Mouse (Mus musculus): ENCODE data around the gene Haus7. TPM values are rescaled to one million over a fixed set of nuclear protein-coding genes. Genes with fewer than 3 reads are reported as not detected.
"Not testable (repeated sequence)": the region's sequence is repeated elsewhere in the genome, so short reads cannot be mapped to it uniquely, and the experiment has no call there.

Haus7 gene
- total RNA-seq, 2 experiments from 2014 or later: 27.4 to 27.7 TPM

DNA sequence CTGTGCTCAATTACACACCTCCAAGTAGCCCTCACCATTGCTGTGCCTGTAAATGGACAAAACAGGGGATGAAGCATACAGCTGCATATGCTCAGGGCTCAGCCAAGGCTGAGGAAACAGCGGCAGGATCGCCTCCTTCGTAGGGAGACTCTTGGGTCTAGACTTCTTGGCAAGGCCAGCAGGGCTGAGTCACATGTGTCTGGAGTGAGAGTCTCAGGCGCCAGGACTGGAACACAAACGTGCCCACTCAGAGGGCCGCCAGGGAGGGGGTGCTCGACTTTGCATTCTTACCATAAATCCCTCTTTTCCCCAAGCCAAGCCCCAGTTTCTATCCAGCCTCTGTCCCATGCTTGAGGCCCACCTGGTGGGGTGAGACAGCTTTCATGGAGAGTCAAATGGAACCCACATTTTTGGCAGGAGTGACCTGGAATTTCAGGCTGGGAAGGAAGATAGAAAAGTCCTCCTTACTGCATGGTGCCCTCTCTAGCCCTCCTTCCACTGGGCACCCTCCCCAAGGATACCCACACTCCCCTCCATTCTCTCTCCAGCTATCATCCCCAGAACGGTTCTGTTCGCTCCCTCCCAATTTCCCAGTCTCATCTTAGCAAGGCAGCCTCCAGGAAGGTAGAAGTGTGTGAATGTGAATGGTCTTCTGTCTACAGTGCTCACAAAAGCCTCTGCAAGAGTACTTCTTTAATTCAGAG is 6.8 kb upstream of the Haus7 start:
- DNase-seq: peak; percentile 63

DNA sequence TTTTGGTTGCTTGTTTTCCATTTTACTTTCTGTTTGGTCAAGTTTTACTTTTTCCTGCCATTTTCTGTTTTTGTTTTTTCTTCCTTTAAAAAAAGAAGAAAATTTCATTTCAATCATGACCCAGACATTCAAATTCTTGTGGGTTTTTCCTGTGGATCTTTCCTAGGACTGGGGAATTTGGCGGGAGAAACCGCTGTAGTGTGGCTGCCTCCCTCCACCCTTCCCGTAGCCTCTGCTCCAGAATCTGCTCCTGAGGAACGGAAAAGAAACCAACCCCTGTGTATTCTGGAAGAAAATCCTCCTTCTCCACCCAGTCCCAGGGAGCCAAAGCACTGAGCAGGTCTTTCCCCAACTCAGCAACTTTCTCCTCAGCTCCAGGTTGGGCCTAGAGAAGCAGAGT is 1.9 kb upstream of the Haus7 start:
- no peak for DNase-seq

DNA sequence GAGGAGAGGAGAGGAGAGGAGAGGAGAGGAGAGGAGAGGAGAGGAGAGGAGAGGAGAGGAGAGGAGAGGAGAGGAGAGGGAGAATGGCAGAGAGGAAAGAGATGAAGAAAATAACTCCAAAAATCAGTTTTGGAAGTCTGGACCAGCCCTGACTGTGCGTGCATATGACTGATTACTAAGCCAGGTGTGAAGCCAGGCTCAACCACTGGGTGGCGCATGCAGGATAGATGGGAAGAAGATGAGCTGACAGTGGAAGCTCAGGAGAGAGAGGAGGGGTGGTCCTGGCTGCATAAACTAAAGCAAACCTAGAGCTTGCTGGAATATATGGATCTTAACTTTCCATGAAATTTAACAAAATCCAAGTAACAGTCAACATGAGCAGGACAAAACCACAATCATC is 6.9 kb downstream of the Haus7 start:
- DNase-seq: peak; percentile 78

DNA sequence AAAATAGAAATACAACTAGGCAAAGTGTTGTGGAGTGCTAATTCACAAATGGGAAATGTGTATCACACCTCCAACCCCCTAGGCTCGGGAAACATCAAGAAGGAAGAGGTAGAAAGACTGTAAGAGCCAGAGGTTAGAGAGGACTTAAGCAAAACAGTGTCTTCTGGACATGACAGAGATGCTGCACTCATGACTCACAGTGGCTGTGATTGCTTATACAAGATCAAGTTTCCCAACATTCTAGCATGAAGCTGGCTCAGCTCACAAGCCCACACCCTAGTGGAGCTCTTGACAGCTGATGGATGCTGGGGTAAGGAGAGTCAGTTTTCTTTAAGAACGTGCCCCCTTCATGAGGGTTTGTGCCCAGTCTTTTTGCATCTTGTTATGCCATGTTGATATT is 17.4 kb downstream of the Haus7 start:
- DNase-seq: no peak

DNA sequence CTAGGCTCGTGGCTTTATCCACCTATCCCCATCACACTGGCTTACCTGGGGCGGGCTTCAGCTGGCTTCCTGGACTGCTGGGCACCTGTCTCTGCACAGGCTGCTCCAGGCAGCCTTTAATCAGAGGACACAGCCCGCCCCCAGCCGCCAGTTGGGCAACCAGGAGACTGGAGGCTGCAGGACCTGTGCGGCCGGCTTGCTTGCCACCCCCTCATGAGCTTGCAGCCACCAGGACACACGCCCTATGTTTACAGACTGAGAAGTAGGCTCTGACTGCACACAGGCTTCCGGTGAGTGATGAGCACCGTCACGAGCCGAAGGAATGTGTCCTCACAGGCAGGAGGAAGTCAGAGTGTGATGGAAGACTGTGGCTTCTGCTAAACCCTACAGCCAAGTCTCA is 23.6 kb downstream of the Haus7 start, which contains the start of gene Trex2:
Gene Trex2 (minus strand): TSS at position 93 of the 400 bp plus-strand sequence.
- DNase-seq: no peak

DNA sequence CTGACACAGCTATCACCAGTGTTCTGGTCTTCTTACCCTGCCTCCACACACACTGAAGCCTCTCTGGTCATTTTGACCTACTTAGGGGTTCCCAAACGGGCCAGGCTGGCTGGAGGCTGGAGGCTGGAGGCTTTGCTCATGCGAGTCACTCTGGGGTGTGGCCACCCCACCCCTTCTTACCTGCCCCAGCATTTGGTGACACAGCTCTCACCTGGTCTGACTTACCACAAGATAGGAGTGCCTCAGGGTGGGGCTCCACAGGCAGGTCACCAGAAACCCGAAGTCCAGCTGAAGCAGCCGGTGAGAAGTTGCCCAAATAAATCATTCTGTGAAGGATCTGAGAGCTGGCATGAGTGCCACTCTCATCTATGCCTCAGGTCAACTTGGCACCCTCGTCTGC is 26.0 kb downstream of the Haus7 start:
- no peak for DNase-seq

DNA sequence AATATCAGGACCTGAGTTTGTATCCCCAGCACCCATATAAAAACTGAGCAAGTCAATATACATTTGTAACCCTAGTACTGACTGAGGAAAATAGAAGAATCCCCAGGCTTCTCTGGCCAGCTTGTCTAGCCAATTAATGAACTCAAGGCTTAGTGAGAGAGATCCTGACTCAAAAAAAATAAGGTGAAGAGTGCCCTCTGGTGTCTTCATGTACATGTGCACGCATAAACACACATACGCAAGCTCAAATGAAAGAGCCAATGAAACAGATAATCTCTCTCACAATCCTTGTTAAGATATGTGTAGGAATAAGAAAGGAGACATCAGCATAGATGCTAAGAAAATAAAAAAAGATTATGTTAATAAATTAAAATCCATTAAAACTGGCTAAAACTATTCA is 28.8 kb downstream of the Haus7 start:
- no peak for DNase-seq

DNA sequence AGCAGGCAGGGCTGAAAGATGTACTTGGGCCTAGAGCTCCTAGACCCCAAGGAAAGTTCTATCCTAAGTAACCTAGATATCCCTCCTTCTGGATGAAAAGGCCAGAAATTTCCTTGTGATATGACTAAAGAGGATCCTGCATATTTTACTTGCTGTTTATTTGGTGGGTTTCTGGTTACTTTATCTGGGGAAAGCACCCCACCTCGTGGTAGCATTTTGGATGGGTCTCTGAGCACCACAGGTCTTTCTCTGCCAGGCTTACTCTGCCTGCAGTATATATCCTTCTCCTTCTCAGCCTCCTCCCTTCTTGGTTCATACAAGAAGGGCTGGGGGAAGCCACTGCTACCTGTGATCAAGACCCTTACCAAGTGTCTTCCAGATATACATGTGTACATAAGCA is 46.1 kb downstream of the Haus7 start:
- no peak for DNase-seq

DNA sequence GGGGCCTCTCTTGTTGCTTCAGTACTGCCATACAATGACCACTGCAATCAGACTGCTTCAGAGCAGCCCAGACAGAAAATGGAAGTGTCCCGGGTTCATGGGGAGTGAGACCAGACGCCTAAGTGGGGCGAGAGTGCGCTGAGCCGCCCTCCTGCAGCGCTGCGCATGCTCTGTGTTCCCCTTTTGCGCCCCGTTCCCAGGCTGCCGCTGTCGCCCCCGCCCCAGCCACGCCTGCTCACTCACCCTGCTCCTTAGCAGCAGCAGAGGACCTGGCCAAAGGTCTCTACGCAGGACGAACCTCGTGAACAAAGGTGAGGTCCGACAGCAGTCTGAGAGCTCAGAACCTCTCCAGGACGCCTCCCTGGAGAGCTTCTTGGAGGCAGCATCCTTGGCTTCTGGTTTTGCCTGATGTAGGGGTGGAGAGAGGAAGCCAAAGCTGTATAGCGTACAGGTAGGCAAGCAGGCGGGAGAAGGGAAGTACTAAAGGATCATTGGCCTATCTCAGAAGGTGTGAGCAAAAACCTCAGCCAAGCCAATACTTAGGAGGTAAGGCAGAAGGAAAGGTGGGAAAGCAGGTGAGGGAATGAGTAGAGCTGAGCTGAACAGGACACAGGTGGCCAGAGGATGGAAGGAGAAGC is 47.8 kb downstream of the Haus7 start, which contains the start of gene Zfp92:
Gene Zfp92 (plus strand): TSS at position 217 of the 638 bp plus-strand sequence.
- no peak for DNase-seq

DNA sequence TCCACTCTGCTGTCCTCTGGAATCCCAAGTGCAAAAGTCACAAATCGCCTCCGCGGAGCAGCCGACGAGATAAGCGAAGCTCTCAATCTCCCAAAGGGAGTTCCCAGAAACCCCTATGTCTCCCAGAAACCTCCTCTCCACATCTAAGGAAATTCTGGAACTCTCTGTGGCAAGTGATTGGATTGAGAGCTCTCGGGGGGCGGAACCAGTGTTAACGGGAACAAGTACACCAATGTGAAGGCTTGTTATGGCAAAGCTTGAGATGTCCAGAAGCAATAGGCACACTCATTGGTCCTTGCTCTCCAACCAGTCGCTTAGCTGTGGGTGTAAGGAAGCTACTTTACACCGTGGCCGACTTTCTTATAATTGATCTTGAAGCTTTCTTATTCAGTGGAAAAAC is 57.2 kb downstream of the Haus7 start:
- no peak for DNase-seq

DNA sequence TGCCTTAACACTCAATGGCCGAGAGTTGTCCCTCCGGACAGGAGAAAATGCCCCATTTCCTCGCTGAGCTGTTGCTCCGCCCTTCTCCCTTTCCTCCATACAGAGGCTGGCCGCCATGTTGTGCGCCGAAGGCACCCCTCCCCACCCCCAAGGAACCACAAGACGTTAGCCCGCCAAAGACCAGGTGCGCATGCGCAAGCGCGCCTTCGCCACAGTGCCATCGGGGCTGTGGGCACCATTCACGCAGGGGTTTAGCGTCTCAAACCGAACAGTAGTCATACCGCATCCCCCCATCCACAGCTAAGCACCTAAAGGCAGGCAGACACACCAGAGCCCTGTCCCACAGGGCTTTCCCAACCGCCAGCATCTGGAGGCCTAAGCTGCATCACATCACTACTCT is 57.9 kb downstream of the Haus7 start:
- no peak for DNase-seq

DNA sequence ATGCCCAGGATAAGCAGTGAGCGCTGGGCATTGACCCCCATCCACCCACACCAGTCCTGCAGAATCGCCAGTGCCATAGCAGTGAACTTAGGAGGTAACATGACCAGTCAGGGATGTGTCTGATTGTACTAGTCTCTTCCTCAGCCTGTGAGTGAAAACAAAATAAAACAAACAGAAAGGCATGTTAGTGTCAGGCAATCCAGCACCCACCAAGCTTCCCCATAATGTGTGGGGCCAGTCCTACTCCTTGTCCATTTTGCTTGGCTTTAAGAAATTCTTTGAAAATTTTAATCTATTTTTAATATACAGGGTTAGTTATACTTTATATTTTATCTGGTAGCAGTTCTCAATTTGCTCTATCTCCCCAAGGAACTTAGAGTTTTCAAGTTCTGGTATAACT is 60.2 kb downstream of the Haus7 start, which contains the start of gene Gm18336:
Gene Gm18336 (minus strand): TSS at position 101 of the 400 bp plus-strand sequence.
- not testable (repeated sequence) for DNase-seq

DNA sequence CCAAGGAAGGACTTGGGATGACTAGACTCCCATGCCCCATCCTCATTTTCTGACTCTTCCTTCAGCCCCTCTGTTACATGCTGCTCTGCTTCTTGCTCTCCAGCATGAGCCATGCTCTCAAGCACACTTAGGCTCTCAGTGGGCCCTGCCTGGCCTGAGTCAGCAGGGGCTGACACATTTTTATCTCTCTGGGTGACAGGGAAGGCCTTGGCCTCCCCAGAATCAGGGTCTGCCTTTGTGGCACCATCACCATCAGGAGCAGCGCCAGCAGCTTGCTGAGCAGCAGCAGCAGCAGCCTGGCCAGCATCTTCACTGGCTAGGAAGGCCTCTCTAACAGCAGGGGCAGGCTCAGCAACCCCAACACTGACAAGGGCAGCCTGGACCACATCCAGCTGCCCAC is 62.4 kb downstream of the Haus7 start:
- DNase-seq: no peak

DNA sequence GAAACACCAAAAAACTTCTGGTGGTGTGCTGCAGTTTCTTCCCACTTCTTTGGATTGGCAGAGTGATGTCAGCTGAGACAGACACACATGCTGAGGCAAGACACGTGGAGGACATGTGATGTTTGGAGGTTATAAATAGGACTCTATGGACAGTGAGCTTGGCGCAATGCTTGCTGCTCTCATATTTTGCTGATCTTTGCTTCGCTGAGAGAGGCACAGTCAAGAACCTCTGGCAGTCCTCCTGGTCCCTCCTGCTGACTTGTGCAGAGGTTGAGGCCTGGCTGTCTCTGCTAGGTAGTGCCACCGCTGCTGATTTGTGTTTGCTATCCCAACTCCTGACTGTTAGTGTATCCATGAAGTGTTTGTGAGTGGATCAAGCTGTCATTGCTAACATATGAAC is 67.4 kb downstream of the Haus7 start:
- DNase-seq: no peak

Other genes starting within 250 kb of the Haus7 start
- 1 to 10 TPM in 1 of 2 experiments, under 1 TPM in 1; 0.20 to 1.3 TPM for gene Xlr4b, start 244.7 kb downstream of the Haus7 start, total RNA-seq (2021)
- 1 to 10 TPM; 7.1 to 7.2 TPM for gene F8a, start 230.8 kb downstream of the Haus7 start, total RNA-seq (2021)
- gene Xlr4c, start 215.9 kb downstream of the Haus7 start, total RNA-seq (2021): not detected
- gene Xlr3c, start 193.7 kb downstream of the Haus7 start, total RNA-seq (2021): not detected
- not detected for gene Xlr5a, start 166.1 kb downstream of the Haus7 start, total RNA-seq (2021)
- not detected for gene Xlr5c, start 166.1 kb downstream of the Haus7 start, total RNA-seq (2021)
- gene Gm45015, start 122.2 kb downstream of the Haus7 start, total RNA-seq (2021): not detected
- 10 to 100 TPM; 12.2 to 12.3 TPM for gene Zfp275, start 116.4 kb downstream of the Haus7 start, total RNA-seq (2021)
- gene Gm18336, start 60.3 kb downstream of the Haus7 start, total RNA-seq (2021): not detected
- not detected for gene Zfp92, start 47.9 kb downstream of the Haus7 start, total RNA-seq (2021)
- gene Trex2, start 23.7 kb downstream of the Haus7 start, total RNA-seq (2021): not detected
- 100 to 1,000 TPM; 286 to 313 TPM for gene Bgn, start 24.6 kb upstream of the Haus7 start, total RNA-seq (2021)
- under 1 TPM; 0.12 to 0.32 TPM for gene Atp2b3, start 44.0 kb upstream of the Haus7 start, total RNA-seq (2021)
- gene Dusp9, start 180.4 kb upstream of the Haus7 start, total RNA-seq (2021): under 1 TPM; 0.18 to 0.19 TPM
- gene Pnck, start 201.1 kb upstream of the Haus7 start, total RNA-seq (2021): 10 to 100 TPM; 10.4 to 12.7 TPM
- 100 to 1,000 TPM; 120 TPM for gene Slc6a8, start 214.1 kb upstream of the Haus7 start, total RNA-seq (2021)

Data from heart, postnatal 4 days (tissue).